Mouse (Mus musculus): Measurements from ENCODE around the gene Prdm15. TPM values are rescaled to one million over a fixed set of nuclear protein-coding genes. Genes with fewer than 3 reads are reported as not detected.

Gene Prdm15
- total RNA-seq, 1 experiment from 2014 or later = 16.6 TPM

DNA sequence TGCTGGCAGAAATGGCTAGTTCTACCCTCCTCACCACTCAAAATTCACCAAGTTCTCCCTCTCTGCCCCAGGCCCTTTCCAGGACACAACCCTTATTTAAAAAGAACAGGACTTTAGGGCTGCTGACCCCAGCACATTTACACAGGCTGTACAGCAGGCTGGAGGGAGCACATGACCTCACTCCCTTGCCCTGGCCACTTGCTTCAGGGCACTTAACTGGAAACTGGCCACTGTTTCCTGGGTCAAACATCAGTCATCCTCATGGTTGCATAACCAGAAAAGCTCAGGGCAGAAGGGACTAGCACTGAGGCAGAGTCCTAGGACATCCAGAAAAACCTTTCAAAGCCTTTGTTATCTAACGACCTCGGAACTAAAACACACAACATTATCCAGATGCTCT lies 93.4 kb downstream of the Prdm15 start:
- ATAC-seq (replicated peaks; ENCODE audit: low read depth, poor library complexity, severe bottlenecking) = no peak

GRCm38 (mm10) chr16:97756460-97756859 lies 95.2 kb downstream of the Prdm15 start:
- peak; percentile 34 for ATAC-seq (replicated peaks; ENCODE audit: low read depth, poor library complexity, severe bottlenecking)

DNA sequence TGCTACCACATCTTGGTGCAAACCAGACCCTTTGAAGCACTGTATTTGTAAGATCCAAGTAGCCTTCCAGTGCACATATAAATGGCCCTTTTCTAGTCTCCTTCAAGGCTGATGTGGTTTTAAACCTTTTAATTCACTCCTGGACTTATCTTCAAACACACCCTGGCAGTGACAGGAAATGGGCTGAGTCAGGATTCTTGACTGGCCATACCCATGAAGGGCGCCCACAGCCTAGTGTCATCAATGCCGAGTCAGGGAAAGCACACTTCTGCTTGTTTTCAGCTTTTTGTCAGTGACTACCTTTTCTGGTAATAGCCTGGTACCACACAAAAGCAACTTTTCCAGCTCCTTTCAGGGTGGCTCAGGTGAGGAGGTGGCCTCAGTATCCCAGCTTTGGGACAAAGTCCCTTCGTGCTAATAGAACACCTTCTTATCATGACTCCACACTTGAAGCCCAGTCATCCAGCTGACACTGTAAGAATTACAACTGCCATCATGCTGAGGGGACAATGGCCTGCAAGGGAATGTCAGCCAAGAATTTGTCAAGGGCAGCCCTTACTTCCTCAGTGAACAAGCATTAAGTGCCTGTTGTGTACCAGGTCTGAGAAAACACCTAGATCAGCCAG lies 99.2 kb downstream of the Prdm15 start:
- ATAC-seq (replicated peaks; ENCODE audit: low read depth, poor library complexity, severe bottlenecking) = peak; percentile 54

GRCm38 (mm10) chr16:97751884-97752283 lies 99.8 kb downstream of the Prdm15 start:
- peak; percentile 37 for ATAC-seq (replicated peaks; ENCODE audit: low read depth, poor library complexity, severe bottlenecking)

DNA sequence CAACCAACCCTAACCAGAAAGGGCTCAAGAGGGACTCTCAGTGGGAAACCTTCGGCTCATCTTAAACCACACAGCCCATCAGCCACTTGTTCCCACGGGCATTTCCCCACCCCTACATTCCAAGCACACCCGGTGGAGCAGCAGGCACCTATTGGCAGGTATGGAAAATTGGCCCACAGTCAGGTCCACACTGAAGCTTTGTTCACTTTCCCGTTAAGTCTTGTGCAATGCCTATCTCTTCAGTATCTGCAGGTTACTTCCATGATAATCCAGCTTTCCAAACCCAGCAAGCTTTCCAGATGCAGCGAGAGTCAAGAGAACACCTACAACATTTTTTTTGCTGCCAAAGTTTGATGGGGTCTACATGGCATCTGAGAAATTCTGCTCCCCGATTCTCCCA lies 103.2 kb downstream of the Prdm15 start:
- no peak for ATAC-seq (replicated peaks; ENCODE audit: low read depth, poor library complexity, severe bottlenecking)

Other genes starting within 250 kb of the Prdm15 start
- not detected in 2 replicates for gene Tmprss2, start 240.7 kb downstream of the Prdm15 start, total RNA-seq (2017)
- gene Ripk4, start 88.1 kb downstream of the Prdm15 start, total RNA-seq (2017) = not detected in 2 replicates
- 20.3 and 29.3 TPM in 2 replicates for gene C2cd2, start 110.7 kb upstream of the Prdm15 start, total RNA-seq (2017)
- gene Zbtb21, start 110.8 kb upstream of the Prdm15 start, total RNA-seq (2017) = 14.7 and 20.9 TPM in 2 replicates
- 38.6 and 43.5 TPM in 2 replicates for gene B230307C23Rik, start 145.5 kb upstream of the Prdm15 start, total RNA-seq (2017)
- gene A630089N07Rik, start 230.6 kb upstream of the Prdm15 start, total RNA-seq (2017) = 66.7 and 72.9 TPM in 2 replicates

Measured in common myeloid progenitor, adult 5-6 weeks (primary cell).